Mouse (Mus musculus) left cerebral cortex, postnatal 4 days (tissue): Measurements from ENCODE around the gene Sell. TPM values are rescaled to one million over a fixed set of nuclear protein-coding genes. Genes with fewer than 3 reads are reported as not detected.

Source experiments
- DNase-seq: peaks from one replicate; pipeline ENCODE4 v3.0.0-alpha.2; 2022
- intact Hi-C: fragments of 180-260 bp; cut with DNase I; formaldehyde crosslinking; loops from one replicate; pipeline ENCODE4 v1.15.1; 2025
- total RNA-seq, 2 experiments: library from RNA; stranded (reverse); gene quantifications; 2 replicates each; pipeline ENCODE4 v1.2.3; 2021

Gene Sell
- total RNA-seq, 2 experiments from 2014 or later = 0.20 TPM; not detected in 1

DNA sequence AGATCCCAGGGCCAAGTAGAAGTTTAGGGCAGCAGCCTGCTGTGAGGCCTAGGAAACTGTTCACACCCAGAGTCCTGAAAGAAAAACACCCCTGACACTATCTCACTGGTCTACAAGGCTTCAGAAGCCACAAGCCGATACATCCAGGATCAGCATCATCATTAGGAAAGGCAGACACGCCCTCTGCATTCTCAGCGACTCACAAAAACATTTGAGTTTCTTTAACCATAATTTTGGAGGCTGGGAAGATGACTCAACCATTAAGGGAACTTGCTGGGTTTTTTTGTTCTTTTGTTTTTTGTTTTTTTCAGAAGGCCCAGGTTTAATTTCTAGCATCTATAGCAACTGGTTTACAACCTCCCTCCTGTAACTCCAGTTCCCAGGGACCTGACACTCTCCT lies 62.1 kb downstream of the Sell start:
- intact Hi-C loops = no loop called here
- no peak for DNase-seq

DNA sequence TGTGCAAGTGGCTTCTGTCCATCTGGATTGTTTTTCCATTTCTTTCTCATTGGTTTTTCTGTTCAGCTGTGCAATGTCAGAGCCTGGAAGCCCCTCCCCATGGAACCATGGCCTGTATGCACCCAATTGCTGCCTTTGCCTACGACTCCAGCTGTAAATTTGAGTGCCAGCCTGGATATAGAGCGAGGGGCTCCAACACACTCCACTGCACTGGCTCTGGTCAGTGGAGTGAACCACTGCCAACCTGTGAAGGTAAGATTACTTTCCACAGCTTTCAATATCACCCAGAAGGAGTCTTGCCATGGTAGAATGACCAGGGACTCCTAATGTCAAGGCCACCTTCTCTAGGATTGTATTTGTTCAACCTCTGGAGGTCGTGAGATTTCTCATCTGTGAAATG lies 68.2 kb downstream of the Sell start:
- no peak for DNase-seq
- intact Hi-C loops = loop anchor here (10.0 kb wide), 1 partner anchor 125 kb away; no protein-coding TSS in a partner anchor

DNA sequence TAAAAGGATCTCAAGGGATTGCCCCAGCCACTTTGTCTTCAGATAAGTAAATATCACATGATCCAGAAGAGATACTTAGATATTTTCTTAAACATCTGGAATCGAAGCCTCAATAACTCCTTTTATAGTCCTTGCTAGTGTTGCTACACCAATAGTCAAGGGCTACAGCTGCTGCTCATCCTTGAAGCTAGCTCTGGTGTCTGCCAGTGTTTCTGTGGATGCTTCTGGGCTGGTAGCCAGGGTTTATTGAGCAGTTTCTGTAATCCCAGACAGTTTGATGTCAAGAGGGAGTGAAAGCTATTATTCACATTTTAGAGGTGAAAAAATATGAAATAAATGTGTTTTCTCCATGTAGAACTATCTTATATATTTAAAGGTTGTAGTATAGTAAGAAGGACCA lies 70.8 kb downstream of the Sell start:
- intact Hi-C loops = loop anchor here (10.0 kb wide), 1 partner anchor 128 kb away; no protein-coding TSS in a partner anchor
- DNase-seq = no peak

Other genes starting within 250 kb of the Sell start
- 10 to 100 TPM; 22.2 to 23.3 TPM for gene Scyl3, start 132.9 kb upstream of the Sell start, total RNA-seq
- 1 to 10 TPM; 2.8 to 3.1 TPM for gene BC055324, start 67.2 kb upstream of the Sell start, total RNA-seq
- 1 to 10 TPM; 5.1 to 5.2 TPM for gene Mettl18, start 67.1 kb upstream of the Sell start, total RNA-seq
- not detected for gene Sele, start 13.7 kb upstream of the Sell start, total RNA-seq
- under 1 TPM in 1 of 2 experiments, not detected in 1; 0.14 TPM for gene Selp, start 53.3 kb downstream of the Sell start, total RNA-seq
- under 1 TPM; 0.14 to 0.24 TPM for gene F5, start 89.9 kb downstream of the Sell start, total RNA-seq
- 1 to 10 TPM; 8.9 to 9.1 TPM for gene Slc19a2, start 187.1 kb downstream of the Sell start, total RNA-seq
- gene Ccdc181, start 213.6 kb downstream of the Sell start, total RNA-seq = 10 to 100 TPM; 21.2 to 22.3 TPM
- 10 to 100 TPM; 21.5 to 24.4 TPM for gene Nme7, start 242.1 kb downstream of the Sell start, total RNA-seq
- gene Blzf1, start 245.5 kb downstream of the Sell start, total RNA-seq = 10 to 100 TPM; 19.8 to 24.3 TPM